In the genomic region with DNA sequence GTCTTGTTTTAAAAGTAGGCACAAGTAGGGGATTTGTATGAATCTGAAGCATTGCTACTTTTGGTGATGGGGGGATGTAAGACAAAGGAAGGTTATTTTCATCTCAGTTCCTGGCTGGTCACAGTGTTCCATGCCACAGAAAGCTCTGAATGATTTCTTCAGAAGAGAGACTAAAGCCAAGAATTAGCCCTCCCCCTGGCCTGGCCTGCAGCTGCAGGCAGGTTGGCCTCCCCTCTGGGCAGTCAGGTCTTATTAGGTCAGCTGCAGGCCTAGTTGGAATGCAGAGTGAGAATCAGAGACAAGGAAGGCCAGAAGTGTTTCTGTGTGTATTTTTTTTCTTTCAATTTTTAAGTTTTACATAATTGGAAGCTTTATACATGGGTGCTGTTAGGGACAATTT, we compare ENCODE assay signal across 11 mouse cellular contexts.
DNase-seq lines count a peak whose midpoint lies in the region; ATAC-seq and TF ChIP-seq lines count a peak whose summit lies in the region.
"Had no signal": no experiment of that assay in that cellular context is flagged by ENCODE, and none has a peak within 500 bp of the region (broad histone marks: within the 10 kb centered on the region; RNA-seq: fewer than 3 reads in every experiment).

No protein-coding gene starts in this region.

- TF ChIP-seq CTCF in olfactory bulb, adult 2 months (IDR thresholded peaks at IDR 0.05; ENCODE audit: insufficient read depth, low read depth, low read length) = no peak

- H3K27ac ChIP-seq in hindbrain, embryonic 16.5 days (ENCODE audit: low read depth, low read length) = peak overlapping the region; percentile 29; the same call in 1 of the 2 replicates
- H3K27ac ChIP-seq in hindbrain, embryonic 12.5 days = no peak overlapping the region
- 0 out of 2 replicates have a peak overlapping the region, but pooled peaks have one; percentile 1 for H3K27ac ChIP-seq in olfactory bulb, adult 2 months (ENCODE audit: insufficient read depth, low read depth, low read length)
- H3K27ac ChIP-seq: forebrain, embryonic 15.5 days had no signal

- no peak overlapping the region for H3K4me3 ChIP-seq in hindbrain, embryonic 16.5 days (ENCODE audit: low read length)
- H3K4me3 ChIP-seq in hindbrain, embryonic 12.5 days = no peak overlapping the region
- no peak overlapping the region for H3K4me3 ChIP-seq in olfactory bulb, adult 2 months (ENCODE audit: insufficient read depth, low read depth, low read length)
- H3K4me3 ChIP-seq: forebrain, embryonic 15.5 days had no signal

- no peaks in the 10 kb centered on the region for H3K27me3 ChIP-seq in hindbrain, embryonic 16.5 days (replicated peaks; ENCODE audit: control insufficient read depth, insufficient read depth, low read length)
- H3K27me3 ChIP-seq in hindbrain, embryonic 12.5 days = no peaks in the 10 kb centered on the region
- H3K27me3 ChIP-seq: forebrain, embryonic 15.5 days had no signal

- no peaks in the 10 kb centered on the region for H3K36me3 ChIP-seq in hindbrain, embryonic 16.5 days (ENCODE audit: control insufficient read depth, insufficient read depth, low read length)
- no peaks in the 10 kb centered on the region for H3K36me3 ChIP-seq in hindbrain, embryonic 12.5 days
- H3K36me3 ChIP-seq: forebrain, embryonic 15.5 days had no signal

- H3K9me3 ChIP-seq in hindbrain, embryonic 16.5 days (ENCODE audit: control insufficient read depth, low read length) = no peaks in the 10 kb centered on the region
- no peaks in the 10 kb centered on the region for H3K9me3 ChIP-seq in hindbrain, embryonic 12.5 days (replicated peaks)
- H3K9me3 ChIP-seq: forebrain, embryonic 15.5 days had no signal

- no peak overlapping the region for H3K9ac ChIP-seq in hindbrain, embryonic 16.5 days (ENCODE audit: low read depth, low read length)
- no peak overlapping the region for H3K9ac ChIP-seq in hindbrain, embryonic 12.5 days
- H3K9ac ChIP-seq: forebrain, embryonic 15.5 days had no signal

- ATAC-seq in hindbrain, embryonic 16.5 days = no peak
- ATAC-seq in hindbrain, embryonic 12.5 days (ENCODE audit: low FRiP score) = no peak
- no peak for ATAC-seq in activated CD4-positive, CD25-positive, alpha-beta regulatory T cell, adult 4 months
- ATAC-seq: forebrain, embryonic 15.5 days; intestine, embryonic 16.5 days had no signal

- no peak for TF ChIP-seq POLR2A in olfactory bulb, adult 2 months (IDR thresholded peaks at IDR 0.05; ENCODE audit: insufficient read depth, low read depth, low read length)

- DNase-seq in lung, postnatal 36 days = peak; percentile 2
- DNase-seq in lung, postnatal 25 days (ENCODE audit: low spot score) = no peak
- peak; percentile 7 for DNase-seq in embryo, embryonic 10.5 days (ENCODE audit: low spot score)
- DNase-seq: thymus, adult 18-20 months had no signal

- peaks cover 4% of the 10 kb centered on the region; the same call in 1 of the 2 replicates for H3K4me1 ChIP-seq in hindbrain, embryonic 16.5 days (ENCODE audit: control insufficient read depth, insufficient read depth, low read depth, low read length)
- H3K4me1 ChIP-seq in hindbrain, embryonic 12.5 days = 0 out of 2 replicates have a peak, but pooled peaks cover 5% of the 10 kb centered on the region
- H3K4me1 ChIP-seq in olfactory bulb, adult 2 months (ENCODE audit: control insufficient read depth, insufficient read depth, low read length) = peaks cover 2% of the 10 kb centered on the region
- H3K4me1 ChIP-seq: forebrain, embryonic 15.5 days had no signal

- no peak overlapping the region for H3K4me2 ChIP-seq in hindbrain, embryonic 16.5 days (ENCODE audit: low read length)
- no peak overlapping the region for H3K4me2 ChIP-seq in hindbrain, embryonic 12.5 days (replicated peaks)
- H3K4me2 ChIP-seq: forebrain, embryonic 15.5 days; liver, embryonic 11.5 days had no signal
